Mouse (Mus musculus) limb, embryonic 12.5 days (tissue): Measurements from ENCODE around the gene Farsa. TPM values are rescaled to one million over a fixed set of nuclear protein-coding genes. Genes with fewer than 3 reads are reported as not detected.

Experiments used
- ATAC-seq: fragments of 200-750 bp; cut with Nextera tagmentation; 2 replicates; pipeline ENCODE4 v1.8.0; 2017; ENCODE audit warnings: low read depth, moderate TSS enrichment; ENCODE audit not compliant: insufficient number of reproducible peaks, insufficient read depth, low FRiP score, low TSS enrichment
- H3K27ac ChIP-seq: fragments of 300-500 bp; sonication (generic); 2 replicates; pipeline ENCODE4 v1.5.1; 2016; ENCODE audit warnings: mild to moderate bottlenecking, moderate library complexity
- H3K27me3 ChIP-seq: fragments of 300-500 bp; sonication (generic); 2 replicates; pipeline ENCODE4 v1.6.1; 2016; ENCODE audit warnings: mild to moderate bottlenecking, moderate library complexity
- H3K36me3 ChIP-seq: fragments of 300-500 bp; sonication (generic); 2 replicates; pipeline ENCODE4 v1.6.1; 2016; ENCODE audit warnings: mild to moderate bottlenecking, moderate library complexity
- H3K4me1 ChIP-seq: fragments of 300-500 bp; sonication (generic); replicated peaks from 2 replicates; pipeline ENCODE4 v1.6.1; 2016
- H3K4me2 ChIP-seq: fragments of 300-500 bp; sonication (generic); 2 replicates; pipeline ENCODE4 v1.6.1; 2016; ENCODE audit warnings: mild to moderate bottlenecking, moderate library complexity
- H3K4me3 ChIP-seq: fragments of 300-500 bp; sonication (generic); replicated peaks from 2 replicates; pipeline ENCODE4 v1.5.1; 2016; ENCODE audit warnings: mild to moderate bottlenecking
- H3K9ac ChIP-seq: fragments of 300-500 bp; sonication (generic); replicated peaks from 2 replicates; pipeline ENCODE4 v1.6.1; 2016; ENCODE audit warnings: mild to moderate bottlenecking, moderate library complexity
- H3K9me3 ChIP-seq: fragments of 300-500 bp; sonication (generic); 2 replicates; pipeline ENCODE4 v1.6.1; 2016; ENCODE audit warnings: mild to moderate bottlenecking, moderate library complexity
- WGBS: fragments of 180-500 bp; shearing (Covaris S2); methylation state at CpG from one replicate; pipeline ENCODE4 v1.1.7; 2016; 5-methylcytosine and 5-hydroxymethylcytosine counted together
- polyA plus RNA-seq: library from polyadenylated mRNA; unstranded; fragments of >200 nt; fragmentation: Nextera tagmentation; extraction: Ambion mirVana; gene quantifications from 2 replicates; pipeline ENCODE4 v1.2.1, GENCODE M21; 2016

Gene Farsa
- polyA plus RNA-seq, 1 experiment from 2014 or later, result 109 TPM

DNA sequence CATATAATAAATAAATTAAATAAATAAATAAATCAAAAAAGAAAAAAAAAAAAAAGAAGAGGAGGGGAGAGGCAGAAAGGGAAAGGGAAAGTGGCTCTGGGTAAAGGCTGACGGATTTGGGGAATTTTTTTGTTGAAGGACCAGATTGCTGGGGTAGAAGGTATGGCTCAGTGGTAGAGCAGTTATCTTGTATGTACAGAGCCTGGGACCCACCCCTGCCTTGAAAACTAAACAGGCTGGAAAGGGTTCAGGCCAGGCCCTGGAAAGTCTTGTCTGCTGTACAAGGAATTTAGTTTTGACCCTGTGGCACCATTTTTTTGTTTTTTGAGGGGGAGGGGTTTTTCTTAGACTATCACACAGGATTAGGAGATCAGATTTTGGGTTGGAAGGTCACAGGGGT, 22.1 kb downstream of the Farsa start:
- Histone ChIP-seq H3K27me3 (no peaks in the 10 kb centered on the region), H3K36me3 (peaks cover 3% of the 10 kb centered on the region; the same call in 1 of the 2 replicates), H3K4me3 (no peak overlapping the region), H3K4me2 (no peak overlapping the region), H3K9me3 (no peaks in the 10 kb centered on the region), H3K27ac (no peak overlapping the region), H3K9ac (no peak overlapping the region), H3K4me1 (no peaks in the 10 kb centered on the region)
- ATAC-seq, result no peak
- 82% methylated on average over 1 of the region's 1 CpGs for WGBS

DNA sequence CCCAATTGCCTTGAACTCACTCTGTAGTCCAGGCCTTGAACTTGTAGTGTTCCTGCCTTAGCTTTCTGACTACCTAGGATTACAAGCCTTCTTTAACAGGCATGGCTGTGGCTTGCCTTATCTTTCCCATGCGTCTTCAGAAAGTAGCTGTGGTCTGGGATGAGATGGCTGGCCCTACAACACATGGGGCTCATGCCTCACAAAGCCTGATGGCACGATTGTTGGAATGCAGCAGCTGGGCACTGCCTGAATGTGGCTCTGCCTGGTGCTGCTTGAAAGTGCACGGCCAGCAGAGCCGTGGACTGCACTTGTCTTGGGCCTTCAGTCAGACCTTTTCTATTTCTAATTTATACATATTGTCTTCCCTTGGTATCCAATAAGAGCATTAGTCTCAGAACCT, 27.9 kb downstream of the Farsa start:
- Histone ChIP-seq H3K36me3 (peaks cover 46% of the 10 kb centered on the region), H3K9me3 (no peaks in the 10 kb centered on the region), H3K27ac (no peak overlapping the region), H3K4me1 (no peaks in the 10 kb centered on the region), H3K4me2 (no peak overlapping the region), H3K9ac (no peak overlapping the region), H3K27me3 (no peaks in the 10 kb centered on the region), H3K4me3 (no peak overlapping the region)
- 82% methylated on average over 4 of the region's 4 CpGs for WGBS
- no peak for ATAC-seq

DNA sequence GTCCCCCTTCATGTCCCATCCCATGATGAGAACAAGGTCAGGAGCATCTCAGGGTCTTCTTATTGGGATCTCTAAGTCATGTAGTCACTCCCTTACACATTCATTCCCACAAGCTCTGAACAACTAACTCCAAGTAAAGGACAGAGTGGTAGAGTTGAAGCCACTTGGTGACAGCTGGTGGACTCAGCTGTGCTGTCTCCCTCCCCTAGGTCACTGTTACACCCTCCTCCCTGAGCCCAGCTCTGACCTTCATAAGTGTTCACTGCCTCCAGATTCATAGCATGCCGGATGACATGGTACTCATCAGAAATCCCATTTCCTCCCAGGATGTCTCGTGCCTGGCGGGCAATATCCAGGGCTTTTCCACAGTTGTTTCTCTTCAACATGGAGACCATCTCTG, 31.5 kb downstream of the Farsa start:
- H3K4me3 ChIP-seq, result no peak overlapping the region
- H3K27me3 ChIP-seq, result no peaks in the 10 kb centered on the region
- ATAC-seq, result no peak
- peaks cover 9% of the 10 kb centered on the region for H3K4me1 ChIP-seq
- no peak overlapping the region for H3K27ac ChIP-seq
- peaks cover 63% of the 10 kb centered on the region for H3K36me3 ChIP-seq
- no peaks in the 10 kb centered on the region for H3K9me3 ChIP-seq
- WGBS, result 94% methylated on average over 3 of the region's 3 CpGs
- H3K4me2 ChIP-seq, result no peak overlapping the region
- no peak overlapping the region for H3K9ac ChIP-seq

- H3K9me3 ChIP-seq, result no peaks in the 10 kb centered on the region
- H3K4me1 ChIP-seq, result peaks cover 11% of the 10 kb centered on the region
- no peak overlapping the region for H3K4me2 ChIP-seq
- no peak overlapping the region for H3K4me3 ChIP-seq
- peaks cover 63% of the 10 kb centered on the region for H3K36me3 ChIP-seq
- no peaks in the 10 kb centered on the region for H3K27me3 ChIP-seq
- 87% methylated on average over 1 of the region's 1 CpGs for WGBS
- no peak overlapping the region for H3K9ac ChIP-seq
- H3K27ac ChIP-seq, result no peak overlapping the region
- ATAC-seq, result no peak
Measured at GRCm38 (mm10) chr8:84889141-84889540, 32.4 kb downstream of the Farsa start.

GRCm38 (mm10) chr8:84892993-84893708, 36.4 kb downstream of the Farsa start:
- peak overlapping the region; percentile 77 for H3K9ac ChIP-seq
- H3K27ac ChIP-seq, result peak overlapping the region; percentile 50; the same call in 1 of the 2 replicates
- WGBS, result 11% methylated on average over 31 of the region's 31 CpGs
- H3K4me2 ChIP-seq, result peak overlapping the region; percentile 86
- no peaks in the 10 kb centered on the region for H3K27me3 ChIP-seq
- H3K4me1 ChIP-seq, result peaks cover 16% of the 10 kb centered on the region
- peaks cover 33% of the 10 kb centered on the region for H3K36me3 ChIP-seq
- peak overlapping the region; percentile 71 for H3K4me3 ChIP-seq
- ATAC-seq, result peak; percentile 23; the same call in 1 of the 2 replicates
- H3K9me3 ChIP-seq, result no peaks in the 10 kb centered on the region

- no peaks in the 10 kb centered on the region for H3K9me3 ChIP-seq
- peak within 1 kb of the TSS; percentile 71 for H3K4me3 ChIP-seq
- H3K4me2 ChIP-seq, result peak within 1 kb of the TSS; percentile 86
- H3K27ac ChIP-seq, result peak within 1 kb of the TSS; percentile 50; the same call in 1 of the 2 replicates
- WGBS, result under 1% methylated on average over 11 of the region's 11 CpGs
- peak; percentile 97 for ATAC-seq
- peaks cover 16% of the 10 kb centered on the region for H3K4me1 ChIP-seq
- H3K36me3 ChIP-seq, result peaks cover 28% of the 10 kb centered on the region
- H3K27me3 ChIP-seq, result no peaks in the 10 kb centered on the region
- H3K9ac ChIP-seq, result peak within 1 kb of the TSS; percentile 77
Measured at GRCm38 (mm10) chr8:84893709-84894134, 36.9 kb downstream of the Farsa start, which contains the start of gene Gcdh. TSS of gene Gcdh (minus strand) at chr8:84893921.

DNA sequence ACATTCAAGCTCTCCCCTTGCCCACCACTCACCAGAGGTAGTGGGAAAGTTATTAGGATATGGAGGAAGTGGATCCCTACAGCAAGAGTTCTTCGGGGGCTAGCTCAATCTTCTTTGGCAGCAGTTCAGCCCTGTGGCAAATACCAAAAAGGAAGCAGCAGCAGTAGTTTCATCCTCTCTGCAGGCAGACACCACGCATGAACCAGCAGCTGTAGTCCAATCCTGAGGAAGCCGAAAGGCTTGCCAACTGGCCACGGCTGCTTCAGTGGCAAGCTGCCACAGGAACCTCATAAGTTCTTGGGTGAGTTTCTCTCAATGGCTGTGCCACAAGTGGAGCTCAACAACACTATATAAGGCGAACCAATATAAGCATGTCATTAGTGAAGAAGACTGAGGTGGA, 39.2 kb downstream of the Farsa start:
- Histone ChIP-seq H3K4me3 (no peak overlapping the region), H3K36me3 (peaks cover 11% of the 10 kb centered on the region), H3K9ac (no peak overlapping the region), H3K4me1 (peaks cover 16% of the 10 kb centered on the region), H3K4me2 (no peak overlapping the region), H3K9me3 (no peaks in the 10 kb centered on the region), H3K27ac (no peak overlapping the region), H3K27me3 (peaks cover 3% of the 10 kb centered on the region; the same call in 1 of the 2 replicates)
- no peak for ATAC-seq
- 86% methylated on average over 5 of the region's 5 CpGs for WGBS

DNA sequence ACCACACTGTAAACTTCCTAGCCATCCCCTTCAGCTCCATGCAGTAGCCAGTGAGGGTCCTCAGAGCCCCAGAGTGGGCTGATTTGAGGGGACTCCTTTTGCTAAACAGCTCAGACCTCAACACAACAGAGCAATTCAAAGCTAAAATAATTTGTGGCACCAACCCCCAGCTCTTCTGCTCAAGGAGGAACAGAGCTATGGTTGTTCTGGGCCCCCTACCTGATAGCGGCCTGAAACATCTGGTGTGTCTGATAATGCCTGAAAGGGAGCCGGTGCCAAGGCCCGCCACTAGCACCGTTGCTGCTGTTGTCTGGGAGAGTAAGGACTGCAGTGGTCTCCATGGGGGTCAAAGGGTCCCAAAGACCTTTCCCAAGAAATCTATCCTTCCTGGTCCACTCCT, 44.3 kb downstream of the Farsa start:
- Histone ChIP-seq H3K27ac (no peak overlapping the region), H3K36me3 (no peaks in the 10 kb centered on the region), H3K4me3 (no peak overlapping the region), H3K27me3 (peaks cover 14% of the 10 kb centered on the region), H3K4me1 (peaks cover 11% of the 10 kb centered on the region; the same call in 1 of the 2 replicates), H3K9ac (no peak overlapping the region), H3K9me3 (no peaks in the 10 kb centered on the region), H3K4me2 (no peak overlapping the region)
- WGBS, result 69% methylated on average over 4 of the region's 4 CpGs
- no peak for ATAC-seq

GRCm38 (mm10) chr8:84901752-84902151, 45.0 kb downstream of the Farsa start, which contains the start of gene Klf1:
TSS of gene Klf1 (plus strand) at chr8:84901928.
- ATAC-seq, result no peak
- 68% methylated on average over 3 of the region's 3 CpGs for WGBS
- H3K4me3 ChIP-seq, result peak within 1 kb of the TSS; percentile 67

GRCm38 (mm10) chr8:84902367-84902919, 45.7 kb downstream of the Farsa start:
- WGBS, result 3% methylated on average over 24 of the region's 24 CpGs
- Histone ChIP-seq H3K4me3 (peak overlapping the region; percentile 67), H3K9me3 (no peaks in the 10 kb centered on the region), H3K27ac (peak overlapping the region; percentile 80), H3K36me3 (no peaks in the 10 kb centered on the region), H3K9ac (peak overlapping the region; percentile 75), H3K4me1 (peaks cover 11% of the 10 kb centered on the region; the same call in 1 of the 2 replicates), H3K27me3 (peaks cover 14% of the 10 kb centered on the region), H3K4me2 (peak overlapping the region; percentile 94)
- no peak for ATAC-seq

More at GRCm38 (mm10) chr8:84901752-84902151, 45.0 kb downstream of the Farsa start, which contains the start of gene Klf1:
- peak within 1 kb of the TSS; percentile 80 for H3K27ac ChIP-seq
- peak within 1 kb of the TSS; percentile 94 for H3K4me2 ChIP-seq
- H3K27me3 ChIP-seq, result peaks cover 14% of the 10 kb centered on the region
- peak within 1 kb of the TSS; percentile 75 for H3K9ac ChIP-seq
- no peaks in the 10 kb centered on the region for H3K9me3 ChIP-seq
- H3K36me3 ChIP-seq, result no peaks in the 10 kb centered on the region
- peaks cover 11% of the 10 kb centered on the region; the same call in 1 of the 2 replicates for H3K4me1 ChIP-seq

GRCm38 (mm10) chr8:84902920-84903661, 46.3 kb downstream of the Farsa start:
- peaks cover 14% of the 10 kb centered on the region for H3K27me3 ChIP-seq
- H3K4me2 ChIP-seq, result peak overlapping the region; percentile 94
- H3K9ac ChIP-seq, result peak overlapping the region; percentile 75
- peak overlapping the region; percentile 67 for H3K4me3 ChIP-seq
- H3K36me3 ChIP-seq, result no peaks in the 10 kb centered on the region
- no peaks in the 10 kb centered on the region for H3K9me3 ChIP-seq
- H3K27ac ChIP-seq, result peak overlapping the region; percentile 80
- H3K4me1 ChIP-seq, result peaks cover 11% of the 10 kb centered on the region; the same call in 1 of the 2 replicates
- ATAC-seq, result peak; percentile 85
- WGBS, result under 1% methylated on average over 68 of the region's 68 CpGs
